Mouse (Mus musculus): ENCODE results near the gene Tifa. TPM values are rescaled to one million over a fixed set of nuclear protein-coding genes. Genes with fewer than 3 reads are reported as not detected.

Tifa gene
- polyA plus RNA-seq, 1 experiment from 2014 or later = 7.7 TPM

- no peak for DNase-seq (ENCODE audit: low spot score)
- Histone ChIP-seq H3K9ac (ENCODE audit: low read length) (no peak overlapping the region), H3K36me3 (ENCODE audit: control insufficient read depth, insufficient read depth, low read length) (no peaks in the 10 kb centered on the region), H3K27ac (replicated peaks) (no peak overlapping the region), H3K4me2 (replicated peaks; ENCODE audit: low read depth) (no peak overlapping the region), H3K27me3 (ENCODE audit: control insufficient read depth, insufficient read depth, low read length) (no peaks in the 10 kb centered on the region), H3K9me3 (ENCODE audit: control insufficient read depth, low read length) (no peaks in the 10 kb centered on the region), H3K4me1 (replicated peaks; ENCODE audit: control insufficient read depth, insufficient read depth) (0 out of 2 replicates have a peak, but pooled peaks cover 5% of the 10 kb centered on the region), H3K4me3 (ENCODE audit: low read depth, low read length) (no peak overlapping the region)
- ATAC-seq (ENCODE audit: low FRiP score, low TSS enrichment) = peak; percentile 49; the same call in 1 of the 2 replicates
- 48% methylated on average over 6 of the region's 6 CpGs for WGBS
- TF ChIP-seq CTCF (IDR thresholded peaks at IDR 0.05; ENCODE audit: low read depth) = no peak; the same call in 1 of the 2 replicates
Measured at GRCm38 (mm10) chr3:127831079-127831478, 41.5 kb downstream of the Tifa start.

GRCm38 (mm10) chr3:127834040-127834439 is 44.4 kb downstream of the Tifa start:
- DNase-seq (ENCODE audit: low spot score) (no peak), ATAC-seq (ENCODE audit: low FRiP score, low TSS enrichment) (no peak)
- TF ChIP-seq CTCF (IDR thresholded peaks at IDR 0.05; ENCODE audit: low read depth) = no peak
- TF ChIP-seq EP300 (optimal IDR thresholded peaks at IDR 0.05) = no peak
- no peaks in the 10 kb centered on the region for H3K4me1 ChIP-seq (replicated peaks; ENCODE audit: control insufficient read depth, insufficient read depth)
- no peak overlapping the region for H3K27ac ChIP-seq (replicated peaks)
- H3K36me3 ChIP-seq (ENCODE audit: control insufficient read depth, insufficient read depth, low read length) = no peaks in the 10 kb centered on the region
- no peak overlapping the region for H3K4me2 ChIP-seq (replicated peaks; ENCODE audit: low read depth)
- H3K9ac ChIP-seq (ENCODE audit: low read length) = no peak overlapping the region
- H3K4me3 ChIP-seq (ENCODE audit: low read depth, low read length) = no peak overlapping the region
- no peaks in the 10 kb centered on the region for H3K9me3 ChIP-seq (ENCODE audit: control insufficient read depth, low read length)
- no peaks in the 10 kb centered on the region for H3K27me3 ChIP-seq (ENCODE audit: control insufficient read depth, insufficient read depth, low read length)
- 77% methylated on average over 4 of the region's 4 CpGs for WGBS

GRCm38 (mm10) chr3:127835594-127835993 is 46.0 kb downstream of the Tifa start:
- no peak for ATAC-seq (ENCODE audit: low FRiP score, low TSS enrichment)

GRCm38 (mm10) chr3:127836798-127837153 is 47.2 kb downstream of the Tifa start:
- WGBS = 0% methylated on average over 13 of the region's 17 CpGs
- Histone ChIP-seq H3K4me1 (replicated peaks; ENCODE audit: control insufficient read depth, insufficient read depth) (no peaks in the 10 kb centered on the region), H3K27ac (replicated peaks) (peak overlapping the region; percentile 92), H3K36me3 (ENCODE audit: control insufficient read depth, insufficient read depth, low read length) (no peaks in the 10 kb centered on the region), H3K9ac (ENCODE audit: low read length) (peak overlapping the region; percentile 84), H3K4me2 (replicated peaks; ENCODE audit: low read depth) (peak overlapping the region; percentile 61), H3K4me3 (ENCODE audit: low read depth, low read length) (peak overlapping the region; percentile 72), H3K9me3 (ENCODE audit: control insufficient read depth, low read length) (no peaks in the 10 kb centered on the region), H3K27me3 (ENCODE audit: control insufficient read depth, insufficient read depth, low read length) (no peaks in the 10 kb centered on the region)
- DNase-seq (ENCODE audit: low spot score) (no peak), ATAC-seq (ENCODE audit: low FRiP score, low TSS enrichment) (no peak)
- TF ChIP-seq CTCF (IDR thresholded peaks at IDR 0.05; ENCODE audit: low read depth) (no peak), EP300 (optimal IDR thresholded peaks at IDR 0.05) (no peak)

More at GRCm38 (mm10) chr3:127835594-127835993, 46.0 kb downstream of the Tifa start:
- H3K4me2 ChIP-seq (replicated peaks; ENCODE audit: low read depth) = no peak overlapping the region
- TF ChIP-seq CTCF (IDR thresholded peaks at IDR 0.05; ENCODE audit: low read depth) (no peak), EP300 (optimal IDR thresholded peaks at IDR 0.05) (no peak)
- no peaks in the 10 kb centered on the region for H3K4me1 ChIP-seq (replicated peaks; ENCODE audit: control insufficient read depth, insufficient read depth)
- no peaks in the 10 kb centered on the region for H3K27me3 ChIP-seq (ENCODE audit: control insufficient read depth, insufficient read depth, low read length)
- no peak overlapping the region for H3K9ac ChIP-seq (ENCODE audit: low read length)
- H3K9me3 ChIP-seq (ENCODE audit: control insufficient read depth, low read length) = no peaks in the 10 kb centered on the region
- no peak for DNase-seq (ENCODE audit: low spot score)
- no peak overlapping the region for H3K27ac ChIP-seq (replicated peaks)
- H3K4me3 ChIP-seq (ENCODE audit: low read depth, low read length) = no peak overlapping the region
- WGBS = 64% methylated on average over 6 of the region's 6 CpGs
- H3K36me3 ChIP-seq (ENCODE audit: control insufficient read depth, insufficient read depth, low read length) = no peaks in the 10 kb centered on the region

GRCm38 (mm10) chr3:127837154-127837865 is 47.7 kb downstream of the Tifa start, which contains the start of gene Ap1ar:
Gene Ap1ar, minus strand, starts transcription at chr3:127837523.
- Histone ChIP-seq H3K4me3 (ENCODE audit: low read depth, low read length) (peak within 1 kb of the TSS; percentile 72), H3K27ac (replicated peaks) (peak within 1 kb of the TSS; percentile 92), H3K27me3 (ENCODE audit: control insufficient read depth, insufficient read depth, low read length) (no peaks in the 10 kb centered on the region), H3K9me3 (ENCODE audit: control insufficient read depth, low read length) (no peaks in the 10 kb centered on the region), H3K4me1 (replicated peaks; ENCODE audit: control insufficient read depth, insufficient read depth) (no peaks in the 10 kb centered on the region), H3K36me3 (ENCODE audit: control insufficient read depth, insufficient read depth, low read length) (no peaks in the 10 kb centered on the region), H3K4me2 (replicated peaks; ENCODE audit: low read depth) (peak within 1 kb of the TSS; percentile 61), H3K9ac (ENCODE audit: low read length) (peak within 1 kb of the TSS; percentile 84)
- DNase-seq (ENCODE audit: low spot score) (peak; percentile 97), ATAC-seq (ENCODE audit: low FRiP score, low TSS enrichment) (peak; percentile 97)
- TF ChIP-seq CTCF (IDR thresholded peaks at IDR 0.05; ENCODE audit: low read depth) = peak; percentile 82
- TF ChIP-seq EP300 (optimal IDR thresholded peaks at IDR 0.05) = no peak
- under 1% methylated on average over 76 of the region's 89 CpGs for WGBS

- H3K9me3 ChIP-seq (ENCODE audit: control insufficient read depth, low read length) = no peaks in the 10 kb centered on the region
Measured at GRCm38 (mm10) chr3:127837972-127838644, 48.5 kb downstream of the Tifa start.

More at GRCm38 (mm10) chr3:127837972-127838644, 48.5 kb downstream of the Tifa start:
- Histone ChIP-seq H3K27me3 (ENCODE audit: control insufficient read depth, insufficient read depth, low read length) (no peaks in the 10 kb centered on the region), H3K4me1 (replicated peaks; ENCODE audit: control insufficient read depth, insufficient read depth) (no peaks in the 10 kb centered on the region), H3K27ac (replicated peaks) (peak overlapping the region; percentile 92), H3K4me3 (ENCODE audit: low read depth, low read length) (peak overlapping the region; percentile 72), H3K9ac (ENCODE audit: low read length) (peak overlapping the region; percentile 84), H3K36me3 (ENCODE audit: control insufficient read depth, insufficient read depth, low read length) (no peaks in the 10 kb centered on the region), H3K4me2 (replicated peaks; ENCODE audit: low read depth) (peak overlapping the region; percentile 61)
- ATAC-seq (ENCODE audit: low FRiP score, low TSS enrichment) = no peak
- TF ChIP-seq EP300 (optimal IDR thresholded peaks at IDR 0.05) (no peak), CTCF (IDR thresholded peaks at IDR 0.05; ENCODE audit: low read depth) (no peak)
- WGBS = 24% methylated on average over 8 of the region's 8 CpGs
- no peak for DNase-seq (ENCODE audit: low spot score)

All from stomach, postnatal 0 days (tissue).